In genomic region chr4:126781871-126782270, GRCm38 (mm10) we compare ENCODE assay signal across 28 mouse cellular contexts. TPM values are rescaled to one million over a fixed set of nuclear protein-coding genes. Genes with fewer than 3 reads are reported as not detected.
DNase-seq lines count a peak whose midpoint lies in the region; ATAC-seq and TF ChIP-seq lines count a peak whose summit lies in the region.
"Had no signal": no experiment of that assay in that cellular context is flagged by ENCODE, and none has a peak within 500 bp of the region (broad histone marks: within the 10 kb centered on the region; RNA-seq: fewer than 3 reads in every experiment).

No protein-coding gene starts in this region.

- H3K4me1 ChIP-seq in forebrain, embryonic 11.5 days (replicated peaks; ENCODE audit: control insufficient read depth, insufficient read depth, low read length) = peaks cover 34% of the 10 kb centered on the region; the same call in 1 of the 2 replicates
- H3K4me1 ChIP-seq in forebrain, embryonic 13.5 days = peaks cover 51% of the 10 kb centered on the region
- peaks cover 10% of the 10 kb centered on the region; the same call in 1 of the 2 replicates for H3K4me1 ChIP-seq in limb, embryonic 11.5 days (ENCODE audit: control insufficient read depth, insufficient read depth, low read length)
- H3K4me1 ChIP-seq in olfactory bulb, adult 2 months (ENCODE audit: control insufficient read depth, insufficient read depth, low read length) = peaks cover 29% of the 10 kb centered on the region
- H3K4me1 ChIP-seq: liver, embryonic 15.5 days had no signal

- H3K36me3 ChIP-seq in forebrain, embryonic 11.5 days (ENCODE audit: control insufficient read depth, insufficient read depth, low read length) = no peaks in the 10 kb centered on the region
- H3K36me3 ChIP-seq in forebrain, embryonic 13.5 days (ENCODE audit: poor library complexity, severe bottlenecking) = no peaks in the 10 kb centered on the region
- no peaks in the 10 kb centered on the region for H3K36me3 ChIP-seq in limb, embryonic 11.5 days (ENCODE audit: control insufficient read depth, insufficient read depth, low read length)
- H3K36me3 ChIP-seq: heart, embryonic 10.5 days; heart, embryonic 15.5 days; hindbrain, embryonic 13.5 days; liver, embryonic 15.5 days had no signal

- H3K4me2 ChIP-seq in forebrain, embryonic 11.5 days (ENCODE audit: low read depth, low read length, severe bottlenecking) = no peak overlapping the region
- H3K4me2 ChIP-seq in forebrain, embryonic 13.5 days = no peak overlapping the region
- no peak overlapping the region for H3K4me2 ChIP-seq in limb, embryonic 11.5 days (ENCODE audit: low read depth, severe bottlenecking)
- H3K4me2 ChIP-seq: heart, embryonic 15.5 days; hindbrain, embryonic 13.5 days; liver, embryonic 15.5 days; lung, embryonic 14.5 days; midbrain, embryonic 11.5 days had no signal

- peak overlapping the region; percentile 62; the same call in 1 of the 2 replicates for H3K27ac ChIP-seq in forebrain, embryonic 11.5 days (ENCODE audit: low read depth, low read length)
- peak overlapping the region; percentile 69 for H3K27ac ChIP-seq in forebrain, embryonic 13.5 days
- peak overlapping the region; percentile 63; the same call in 1 of the 2 replicates for H3K27ac ChIP-seq in limb, embryonic 11.5 days (replicated peaks; ENCODE audit: low read depth, low read length)
- peak overlapping the region; percentile 35; the same call in 1 of the 2 replicates for H3K27ac ChIP-seq in olfactory bulb, adult 2 months (ENCODE audit: insufficient read depth, low read depth, low read length)
- H3K27ac ChIP-seq: heart, embryonic 10.5 days; heart, embryonic 15.5 days; kidney, postnatal 0 days; liver, embryonic 15.5 days had no signal

- H3K4me3 ChIP-seq in forebrain, embryonic 11.5 days (ENCODE audit: low read depth, low read length) = no peak overlapping the region
- no peak overlapping the region for H3K4me3 ChIP-seq in forebrain, embryonic 13.5 days
- no peak overlapping the region for H3K4me3 ChIP-seq in limb, embryonic 11.5 days (ENCODE audit: low read depth, low read length)
- H3K4me3 ChIP-seq in olfactory bulb, adult 2 months (ENCODE audit: insufficient read depth, low read depth, low read length) = no peak overlapping the region
- H3K4me3 ChIP-seq: heart, embryonic 10.5 days; heart, embryonic 15.5 days; hindbrain, embryonic 13.5 days; liver, embryonic 15.5 days had no signal

- DNase-seq in forebrain, embryonic 11.5 days (ENCODE audit: low spot score) = peak; percentile 61
- DNase-seq in limb, embryonic 11.5 days (ENCODE audit: low spot score) = no peak
- DNase-seq in liver = no peak
- DNase-seq in cerebellum, postnatal 36 days = no peak
- DNase-seq: adrenal gland, adult 2 months; adrenal gland, postnatal 36 days; B cell, adult 2 months; cerebellum, adult 2 months; cerebellum, postnatal 25 days; heart, postnatal 36 days; kidney, adult 8-10 months; kidney, postnatal 4 days; lung, embryonic 14.5 days; thymus, adult 2 months; thymus, postnatal 36 days had no signal

- peak; percentile 33 for ATAC-seq in forebrain, embryonic 11.5 days (replicated peaks; ENCODE audit: low FRiP score)
- ATAC-seq in forebrain, embryonic 13.5 days = peak; percentile 29; the same call in 1 of the 2 replicates
- ATAC-seq in limb, embryonic 11.5 days (ENCODE audit: insufficient number of reproducible peaks, low FRiP score, low TSS enrichment, low read depth) = no peak
- ATAC-seq: intestine, embryonic 16.5 days; midbrain, embryonic 16.5 days had no signal

- H3K27me3 ChIP-seq in forebrain, embryonic 11.5 days (ENCODE audit: control insufficient read depth, insufficient read depth, low read length) = no peaks in the 10 kb centered on the region
- H3K27me3 ChIP-seq in forebrain, embryonic 13.5 days = no peaks in the 10 kb centered on the region
- H3K27me3 ChIP-seq in limb, embryonic 11.5 days (ENCODE audit: control insufficient read depth, insufficient read depth, low read length) = no peaks in the 10 kb centered on the region
- H3K27me3 ChIP-seq: heart, embryonic 15.5 days; hindbrain, embryonic 13.5 days; liver, embryonic 15.5 days had no signal

- no peak for TF ChIP-seq POLR2A in olfactory bulb, adult 2 months (IDR thresholded peaks at IDR 0.05; ENCODE audit: insufficient read depth, low read depth, low read length)

- no peaks in the 10 kb centered on the region for H3K9me3 ChIP-seq in forebrain, embryonic 11.5 days (ENCODE audit: control insufficient read depth, low read length)
- no peaks in the 10 kb centered on the region for H3K9me3 ChIP-seq in forebrain, embryonic 13.5 days (replicated peaks)
- H3K9me3 ChIP-seq in limb, embryonic 11.5 days (ENCODE audit: control insufficient read depth, low read length) = no peaks in the 10 kb centered on the region
- H3K9me3 ChIP-seq: heart, embryonic 10.5 days; heart, embryonic 15.5 days; hindbrain, embryonic 13.5 days; liver, embryonic 15.5 days had no signal

- H3K9ac ChIP-seq in forebrain, embryonic 11.5 days (ENCODE audit: low read length) = no peak overlapping the region
- H3K9ac ChIP-seq in forebrain, embryonic 13.5 days = no peak overlapping the region
- no peak overlapping the region for H3K9ac ChIP-seq in limb, embryonic 11.5 days (ENCODE audit: low read length)
- H3K9ac ChIP-seq: heart, embryonic 15.5 days; hindbrain, embryonic 13.5 days; liver, embryonic 15.5 days; lung, embryonic 14.5 days had no signal

- WGBS in forebrain, embryonic 11.5 days = 29% methylated on average over 3 of the region's 3 CpGs
- WGBS in forebrain, embryonic 13.5 days = 12% methylated on average over 3 of the region's 3 CpGs
- 60% methylated on average over 3 of the region's 3 CpGs for WGBS in limb, embryonic 11.5 days
- 34% methylated on average over 3 of the region's 3 CpGs for WGBS in olfactory bulb, adult 2 months

- TF ChIP-seq CTCF in olfactory bulb, adult 2 months (IDR thresholded peaks at IDR 0.05; ENCODE audit: insufficient read depth, low read depth, low read length) = no peak

RNA-seq across cellular contexts. Expression of gene AU040320, which starts 28.5 kb away (rescaled TPM):
- polyA plus RNA-seq in forebrain, embryonic 11.5 days (2014; fragmentation: Nextera tagmentation; extraction: Ambion mirVana) = 30.1 and 31.5 TPM in 2 replicates
- 29.3 and 32.6 TPM in 2 replicates for polyA plus RNA-seq in forebrain, embryonic 13.5 days (2015; fragmentation: Nextera tagmentation; extraction: Ambion mirVana)
- polyA plus RNA-seq in limb, embryonic 11.5 days (2014; fragmentation: Nextera tagmentation; extraction: Ambion mirVana) = 18.9 and 20.2 TPM in 2 replicates
- polyA plus RNA-seq in olfactory bulb, adult 2 months (2012; ENCODE audit: insufficient read depth, insufficient read length, low replicate concordance, missing spikeins) = not detected in 2 replicates

RNA-seq across cellular contexts. Expression of gene Ncdn, which starts 28.6 kb away (rescaled TPM):
- 37.3 and 39.7 TPM in 2 replicates for polyA plus RNA-seq in forebrain, embryonic 11.5 days (2014; fragmentation: Nextera tagmentation; extraction: Ambion mirVana)
- polyA plus RNA-seq in forebrain, embryonic 13.5 days (2015; fragmentation: Nextera tagmentation; extraction: Ambion mirVana) = 47.6 and 60.0 TPM in 2 replicates
- polyA plus RNA-seq in limb, embryonic 11.5 days (2014; fragmentation: Nextera tagmentation; extraction: Ambion mirVana) = 25.7 and 28.9 TPM in 2 replicates
- polyA plus RNA-seq in olfactory bulb, adult 2 months (2012; ENCODE audit: insufficient read depth, insufficient read length, low replicate concordance, missing spikeins) = 194 and 284 TPM in 2 replicates

RNA-seq across cellular contexts. Expression of gene Tfap2e, which starts 45.8 kb away (rescaled TPM):
- 0.21 and 0.32 TPM in 2 replicates for polyA plus RNA-seq in forebrain, embryonic 11.5 days (2014; fragmentation: Nextera tagmentation; extraction: Ambion mirVana)
- polyA plus RNA-seq in forebrain, embryonic 13.5 days (2015; fragmentation: Nextera tagmentation; extraction: Ambion mirVana) = 0.19 and 0.31 TPM in 2 replicates
- polyA plus RNA-seq in limb, embryonic 11.5 days (2014; fragmentation: Nextera tagmentation; extraction: Ambion mirVana) = not detected in 2 replicates
- not detected in 2 replicates for polyA plus RNA-seq in olfactory bulb, adult 2 months (2012; ENCODE audit: insufficient read depth, insufficient read length, low replicate concordance, missing spikeins)
- polyA plus RNA-seq: adrenal gland, adult 2 months; cerebellum, adult 2 months; embryonic facial prominence, embryonic 11.5 days; gonadal fat pad, adult 2 months; heart, embryonic 10.5 days; heart, embryonic 15.5 days; intestine, embryonic 16.5 days; kidney, postnatal 0 days; liver, adult 2 months; liver, embryonic 15.5 days; lung, embryonic 14.5 days had no signal
